Mouse (Mus musculus) heart, postnatal 0 days (tissue): ENCODE results near the gene 4933425L06Rik.

Source experiments
- CTCF ChIP-seq: IDR thresholded peaks from 2 replicates; pipeline ENCODE4 v1.5.1; 2016; ENCODE audit warnings: antibody characterized with exemption, control low read depth, low read depth
- EP300 ChIP-seq: IDR thresholded peaks from 2 replicates; pipeline ENCODE4 v1.6.1; 2016; ENCODE audit warnings: antibody characterized with exemption, low read depth

DNA sequence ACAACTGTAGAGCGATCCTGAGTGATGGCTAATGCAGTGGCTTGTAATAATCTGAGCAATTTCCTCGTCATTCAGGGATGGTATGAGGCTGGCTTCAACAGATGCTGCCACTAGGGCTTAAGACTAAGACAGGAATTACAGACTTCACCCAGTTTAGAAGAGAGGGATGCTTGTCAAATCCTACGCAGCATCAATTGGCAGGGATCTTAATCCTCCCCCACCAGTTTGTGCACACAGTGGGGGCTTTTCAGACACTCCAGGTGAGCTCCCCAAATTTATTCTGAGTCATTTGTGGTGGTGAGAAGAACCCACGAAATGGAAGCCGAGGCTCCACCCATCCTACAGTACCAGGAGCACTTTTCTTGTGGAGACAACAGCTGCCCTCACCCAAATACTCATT is 43.6 kb upstream of the 4933425L06Rik start:
- TF ChIP-seq CTCF (no peak), EP300 (no peak)
